Mouse (Mus musculus): ENCODE measurements around the gene Ttyh3. TPM values are rescaled to one million over a fixed set of nuclear protein-coding genes. Genes with fewer than 3 reads are reported as not detected.

The Ttyh3 gene
- total RNA-seq, 2 experiments from 2014 or later: 13.4 to 14.7 TPM

GRCm38 (mm10) chr5:140636316-140637057 lies 12.3 kb downstream of the Ttyh3 start:
- DNase-seq: no peak
- intact Hi-C loops (cut with DNase I): no loop called here

- no peak for DNase-seq
- intact Hi-C loops (cut with DNase I): no loop called here
Observed at GRCm38 (mm10) chr5:140634798-140635722, 13.8 kb downstream of the Ttyh3 start.

GRCm38 (mm10) chr5:140633432-140633831 lies 15.4 kb downstream of the Ttyh3 start:
- DNase-seq: no peak
- intact Hi-C loops (cut with DNase I): no loop called here

GRCm38 (mm10) chr5:140628995-140629394 lies 19.8 kb downstream of the Ttyh3 start:
- intact Hi-C loops (cut with DNase I): loop anchor here (2.0 kb wide), 1 partner anchor 36 kb away; no protein-coding TSS in a partner anchor
- no peak for DNase-seq

- intact Hi-C loops (cut with DNase I): no loop called here
- DNase-seq: no peak
Observed at GRCm38 (mm10) chr5:140627580-140627979, 21.3 kb downstream of the Ttyh3 start.

- intact Hi-C loops (cut with DNase I): no loop called here
- no peak for DNase-seq
Observed at GRCm38 (mm10) chr5:140624961-140625360, 23.9 kb downstream of the Ttyh3 start.

GRCm38 (mm10) chr5:140624238-140624637 lies 24.6 kb downstream of the Ttyh3 start:
- intact Hi-C loops (cut with DNase I): no loop called here
- DNase-seq: no peak

- no peak for DNase-seq
- intact Hi-C loops (cut with DNase I): no loop called here
Observed at GRCm38 (mm10) chr5:140623791-140624190, 25.0 kb downstream of the Ttyh3 start.

GRCm38 (mm10) chr5:140622978-140623670 lies 25.7 kb downstream of the Ttyh3 start:
- intact Hi-C loops (cut with DNase I): no loop called here

GRCm38 (mm10) chr5:140621517-140621916 lies 27.3 kb downstream of the Ttyh3 start:
- intact Hi-C loops (cut with DNase I): no loop called here
- DNase-seq: no peak

More at GRCm38 (mm10) chr5:140622978-140623670, 25.7 kb downstream of the Ttyh3 start:
- DNase-seq: no peak

- intact Hi-C loops (cut with DNase I): no loop called here
- DNase-seq: no peak
Observed at GRCm38 (mm10) chr5:140621092-140621491, 27.7 kb downstream of the Ttyh3 start.

- DNase-seq: no peak
- intact Hi-C loops (cut with DNase I): loop anchor here (1.0 to 5.0 kb wide), 3 partner anchors 52 to 198 kb away; no protein-coding TSS in a partner anchor
Observed at GRCm38 (mm10) chr5:140619895-140620736, 28.7 kb downstream of the Ttyh3 start.

GRCm38 (mm10) chr5:140619151-140619771 lies 29.6 kb downstream of the Ttyh3 start:
- intact Hi-C loops (cut with DNase I): loop anchor here (1.0 to 5.0 kb wide), 3 partner anchors 51 to 197 kb away; no protein-coding TSS in a partner anchor
- peak; percentile 82 to 84 for DNase-seq

GRCm38 (mm10) chr5:140617714-140618113 lies 31.1 kb downstream of the Ttyh3 start:
- intact Hi-C loops (cut with DNase I): loop anchor here (5.0 kb wide), 1 partner anchor 195 kb away; no protein-coding TSS in a partner anchor
- peak in 1 of 2 experiments; percentile 42 for DNase-seq

- intact Hi-C loops (cut with DNase I): loop anchor here (5.0 kb wide), 1 partner anchor 194 kb away; no protein-coding TSS in a partner anchor
Observed at GRCm38 (mm10) chr5:140616691-140617090, 32.1 kb downstream of the Ttyh3 start.

GRCm38 (mm10) chr5:140616110-140616503 lies 32.7 kb downstream of the Ttyh3 start:
- intact Hi-C loops (cut with DNase I): loop anchor here (5.0 kb wide), 1 partner anchor 194 kb away; no protein-coding TSS in a partner anchor
- no peak for DNase-seq

More at GRCm38 (mm10) chr5:140616691-140617090, 32.1 kb downstream of the Ttyh3 start:
- DNase-seq: peak in 1 of 2 experiments; percentile 38

- DNase-seq: no peak
- intact Hi-C loops (cut with DNase I): loop anchor here (5.0 kb wide), 1 partner anchor 193 kb away; no protein-coding TSS in a partner anchor
Observed at GRCm38 (mm10) chr5:140615321-140616109, 33.3 kb downstream of the Ttyh3 start.

- DNase-seq: no peak
- intact Hi-C loops (cut with DNase I): loop anchor here (5.0 kb wide), 1 partner anchor 193 kb away; no protein-coding TSS in a partner anchor
Observed at GRCm38 (mm10) chr5:140614837-140615236, 34.0 kb downstream of the Ttyh3 start.
